Mouse (Mus musculus): ENCODE results near the gene C530008M17Rik. TPM values are rescaled to one million over a fixed set of nuclear protein-coding genes. Genes with fewer than 3 reads are reported as not detected.
"Not testable (repeated sequence)": the region's sequence is repeated elsewhere in the genome, so short reads cannot be mapped to it uniquely, and the experiment has no call there.

Gene C530008M17Rik
- polyA plus RNA-seq, 1 experiment from 2014 or later: 25.2 TPM

DNA sequence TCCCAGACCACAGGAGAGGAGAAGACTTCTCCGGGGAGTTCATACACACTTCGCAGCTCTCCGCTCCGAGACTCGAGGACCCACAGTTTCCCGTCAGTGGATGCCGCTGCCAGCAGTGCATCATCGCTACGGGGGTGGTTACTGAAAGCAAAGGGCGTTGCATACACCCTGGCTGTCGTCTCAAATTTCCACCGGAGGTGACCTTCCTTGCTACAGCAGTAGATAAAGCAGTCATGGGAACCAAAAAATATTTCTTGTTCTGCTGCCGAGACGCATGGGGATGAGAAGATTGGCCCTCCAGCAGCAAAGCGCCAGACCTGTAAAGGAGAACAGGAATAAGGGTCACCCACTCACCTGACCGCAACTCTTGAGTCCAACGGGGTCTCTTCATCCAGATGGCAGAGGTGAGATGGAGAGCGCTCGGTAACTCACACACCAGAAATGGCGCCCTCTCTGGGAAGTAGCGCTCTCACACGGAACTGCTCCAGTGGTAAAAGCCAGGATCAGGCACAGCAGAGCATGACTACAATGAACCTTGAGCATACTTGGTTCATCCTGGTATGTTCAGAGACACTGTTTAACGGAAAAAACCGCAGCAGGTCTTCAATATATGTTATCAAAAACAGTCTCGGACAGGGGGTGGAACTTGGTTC is 219.9 kb downstream of the C530008M17Rik start:
- DNase-seq (ENCODE audit: low spot score): no peak
- no peak overlapping the region for H3K4me3 ChIP-seq
- H3K36me3 ChIP-seq: peaks cover 58% of the 10 kb centered on the region
- H3K4me1 ChIP-seq: no peaks in the 10 kb centered on the region
- no peaks in the 10 kb centered on the region for H3K9me3 ChIP-seq (replicated peaks)
- H3K27me3 ChIP-seq (ENCODE audit: low read depth, poor library complexity, severe bottlenecking): no peaks in the 10 kb centered on the region
- WGBS: 89% methylated on average over 25 of the region's 25 CpGs
- H3K27ac ChIP-seq: no peak overlapping the region

DNA sequence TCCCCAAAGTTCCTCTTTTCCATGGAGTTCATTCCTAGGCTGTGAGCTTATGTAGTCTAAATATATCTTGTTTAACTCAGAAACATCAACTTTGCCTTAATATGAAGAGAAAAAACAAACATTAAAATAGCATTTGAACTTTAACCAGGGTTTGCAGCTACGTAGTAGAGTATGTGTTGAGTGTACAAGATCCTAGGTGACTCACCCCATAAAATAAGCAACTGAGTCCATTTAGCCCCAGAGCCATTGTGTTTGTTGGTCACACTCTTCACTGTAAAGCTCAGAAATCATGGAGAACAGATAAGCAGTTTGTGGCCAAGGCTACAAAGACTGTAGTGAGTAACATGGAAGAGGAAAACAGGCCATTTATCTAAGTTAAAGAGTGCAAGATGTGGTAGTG is 227.8 kb downstream of the C530008M17Rik start:
- Histone ChIP-seq H3K9me3 (replicated peaks) (no peaks in the 10 kb centered on the region), H3K27ac (no peak overlapping the region), H3K4me1 (no peaks in the 10 kb centered on the region), H3K36me3 (peaks cover 72% of the 10 kb centered on the region), H3K4me3 (no peak overlapping the region), H3K27me3 (ENCODE audit: low read depth, poor library complexity, severe bottlenecking) (no peaks in the 10 kb centered on the region)
- WGBS: 96% methylated on average over 1 of the region's 1 CpGs
- no peak for DNase-seq (ENCODE audit: low spot score)

DNA sequence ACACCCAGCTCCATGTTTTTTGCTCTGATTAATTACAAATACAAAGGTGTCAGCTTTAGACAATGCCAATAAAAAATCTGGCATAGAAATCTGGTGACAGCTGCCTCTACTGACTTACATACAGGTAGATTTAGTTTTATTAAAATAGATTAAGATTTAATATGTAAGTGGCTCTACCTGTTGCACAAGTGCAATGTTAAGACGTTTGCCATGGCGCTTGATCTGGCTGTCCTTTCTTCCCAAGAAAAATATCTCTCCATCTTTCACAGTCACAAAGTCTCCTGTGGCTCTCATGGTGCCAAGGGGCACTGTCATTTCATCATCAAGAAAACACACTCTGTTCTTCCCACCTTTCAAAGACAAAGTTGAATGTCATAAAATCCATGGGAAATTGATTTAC is 230.7 kb downstream of the C530008M17Rik start:
- Histone ChIP-seq H3K4me3 (no peak overlapping the region), H3K27ac (no peak overlapping the region), H3K9me3 (replicated peaks) (no peaks in the 10 kb centered on the region), H3K4me1 (no peaks in the 10 kb centered on the region), H3K27me3 (ENCODE audit: low read depth, poor library complexity, severe bottlenecking) (no peaks in the 10 kb centered on the region), H3K36me3 (peaks cover 77% of the 10 kb centered on the region)
- no peak for DNase-seq (ENCODE audit: low spot score)
- WGBS: 97% methylated on average over 2 of the region's 2 CpGs

- Histone ChIP-seq H3K4me3 (no peak overlapping the region), H3K36me3 (peaks cover 82% of the 10 kb centered on the region), H3K27ac (no peak overlapping the region), H3K9me3 (replicated peaks) (no peaks in the 10 kb centered on the region), H3K4me1 (no peaks in the 10 kb centered on the region), H3K27me3 (ENCODE audit: low read depth, poor library complexity, severe bottlenecking) (no peaks in the 10 kb centered on the region)
- no peak for DNase-seq (ENCODE audit: low spot score)
- 92% methylated on average over 2 of the region's 2 CpGs for WGBS
Measured at GRCm38 (mm10) chr5:76892608-76893007, 236.3 kb downstream of the C530008M17Rik start.

- Histone ChIP-seq H3K27me3 (ENCODE audit: low read depth, poor library complexity, severe bottlenecking) (no peaks in the 10 kb centered on the region), H3K27ac (no peak overlapping the region), H3K4me1 (no peaks in the 10 kb centered on the region), H3K36me3 (peaks cover 82% of the 10 kb centered on the region), H3K9me3 (replicated peaks) (no peaks in the 10 kb centered on the region), H3K4me3 (no peak overlapping the region)
- 92% methylated on average over 2 of the region's 2 CpGs for WGBS
- DNase-seq (ENCODE audit: low spot score): no peak
Measured at GRCm38 (mm10) chr5:76893084-76893483, 236.8 kb downstream of the C530008M17Rik start.

- Histone ChIP-seq H3K27me3 (ENCODE audit: low read depth, poor library complexity, severe bottlenecking) (no peaks in the 10 kb centered on the region), H3K27ac (no peak overlapping the region), H3K36me3 (peaks cover 12% of the 10 kb centered on the region; the same call in 1 of the 2 replicates), H3K9me3 (replicated peaks) (no peaks in the 10 kb centered on the region), H3K4me1 (peaks cover 7% of the 10 kb centered on the region; the same call in 1 of the 2 replicates), H3K4me3 (no peak overlapping the region)
- no peak for DNase-seq (ENCODE audit: low spot score)
- 89% methylated on average over 4 of the region's 4 CpGs for WGBS
Measured at GRCm38 (mm10) chr5:76902131-76902530, 245.8 kb downstream of the C530008M17Rik start.

DNA sequence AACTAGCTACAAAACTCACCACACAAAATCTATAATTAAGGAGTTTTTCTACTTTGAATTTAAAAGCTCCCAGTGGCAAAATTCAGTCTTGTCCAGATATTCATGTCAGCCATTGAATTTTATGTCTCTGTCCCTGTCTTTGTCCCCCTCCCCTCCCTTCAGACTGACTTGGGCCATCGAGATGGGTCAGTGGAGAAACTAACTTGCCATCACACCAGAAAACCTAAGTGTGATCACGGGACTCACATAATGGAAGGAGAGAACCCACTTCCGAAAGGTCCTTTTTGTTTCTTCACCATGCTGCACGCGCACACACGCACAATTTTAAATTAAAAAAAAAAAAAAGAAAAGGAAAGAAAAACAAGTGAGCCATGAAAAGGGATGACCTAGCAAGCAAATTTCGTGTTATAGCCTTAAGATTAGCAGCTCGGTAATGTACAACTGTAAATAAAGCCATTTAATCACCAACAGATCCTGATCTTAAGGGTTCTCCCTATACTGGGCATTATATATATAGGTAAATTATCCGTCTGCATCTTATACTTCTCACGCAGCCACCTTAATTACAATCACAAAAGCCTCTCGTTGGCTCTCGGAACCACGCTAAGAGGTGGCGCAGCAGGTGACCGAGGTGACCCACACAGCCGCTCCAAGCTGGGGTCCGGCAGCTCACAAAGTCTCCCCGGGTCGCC is 248.5 kb downstream of the C530008M17Rik start:
- WGBS: 4% methylated on average over 19 of the region's 19 CpGs
- Histone ChIP-seq H3K4me1 (peaks cover 7% of the 10 kb centered on the region; the same call in 1 of the 2 replicates), H3K27ac (peak overlapping the region; percentile 90), H3K36me3 (peaks cover 8% of the 10 kb centered on the region), H3K27me3 (ENCODE audit: low read depth, poor library complexity, severe bottlenecking) (no peaks in the 10 kb centered on the region), H3K4me3 (peak overlapping the region; percentile 63), H3K9me3 (replicated peaks) (no peaks in the 10 kb centered on the region)
- DNase-seq (ENCODE audit: low spot score): no peak

GRCm38 (mm10) chr5:76905405-76906154 is 249.3 kb downstream of the C530008M17Rik start, which contains the start of gene Aasdh:
Gene Aasdh (minus strand): TSS chr5:76905514.
- H3K4me1 ChIP-seq: peaks cover 7% of the 10 kb centered on the region; the same call in 1 of the 2 replicates
- no peaks in the 10 kb centered on the region for H3K27me3 ChIP-seq (ENCODE audit: low read depth, poor library complexity, severe bottlenecking)
- DNase-seq (ENCODE audit: low spot score): peak; percentile 100
- peak within 1 kb of the TSS; percentile 90 for H3K27ac ChIP-seq
- peak within 1 kb of the TSS; percentile 63 for H3K4me3 ChIP-seq
- peaks cover 15% of the 10 kb centered on the region for H3K36me3 ChIP-seq
- WGBS: under 1% methylated on average over 47 of the region's 47 CpGs
- no peaks in the 10 kb centered on the region for H3K9me3 ChIP-seq (replicated peaks)

GRCm38 (mm10) chr5:76906155-76906499 is 249.8 kb downstream of the C530008M17Rik start:
- Histone ChIP-seq H3K36me3 (peaks cover 15% of the 10 kb centered on the region), H3K9me3 (replicated peaks) (no peaks in the 10 kb centered on the region), H3K4me1 (peaks cover 7% of the 10 kb centered on the region; the same call in 1 of the 2 replicates), H3K27ac (peak overlapping the region; percentile 90), H3K27me3 (ENCODE audit: low read depth, poor library complexity, severe bottlenecking) (no peaks in the 10 kb centered on the region), H3K4me3 (peak overlapping the region; percentile 63)
- 54% methylated on average over 3 of the region's 3 CpGs for WGBS
- no peak for DNase-seq (ENCODE audit: low spot score)

DNA sequence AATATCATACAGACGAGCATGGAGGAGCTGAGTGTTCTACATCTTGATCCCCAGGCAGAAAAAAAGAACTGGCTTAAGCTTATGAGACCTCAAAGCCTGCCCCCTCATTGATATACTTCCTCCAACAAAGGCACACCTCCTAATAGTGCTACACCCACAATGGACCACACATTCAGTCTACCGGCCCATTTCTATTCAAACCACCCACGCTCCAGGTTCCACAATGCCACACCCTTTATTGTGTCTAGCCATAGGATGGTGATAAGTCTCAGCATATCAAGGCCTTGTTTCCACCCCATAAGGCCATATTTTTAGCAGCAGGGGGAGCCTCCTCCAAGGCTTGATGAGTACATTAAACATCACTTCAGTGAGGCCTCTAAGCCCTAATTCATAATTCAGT is 254.5 kb downstream of the C530008M17Rik start:
- H3K9me3 ChIP-seq (replicated peaks): no peaks in the 10 kb centered on the region
- 90% methylated on average over 3 of the region's 3 CpGs for WGBS
- H3K27ac ChIP-seq: no peak overlapping the region
- no peaks in the 10 kb centered on the region for H3K27me3 ChIP-seq (ENCODE audit: low read depth, poor library complexity, severe bottlenecking)
- no peak overlapping the region for H3K4me3 ChIP-seq
- peaks cover 6% of the 10 kb centered on the region; the same call in 1 of the 2 replicates for H3K4me1 ChIP-seq
- peaks cover 47% of the 10 kb centered on the region for H3K36me3 ChIP-seq
- no peak for DNase-seq (ENCODE audit: low spot score)

DNA sequence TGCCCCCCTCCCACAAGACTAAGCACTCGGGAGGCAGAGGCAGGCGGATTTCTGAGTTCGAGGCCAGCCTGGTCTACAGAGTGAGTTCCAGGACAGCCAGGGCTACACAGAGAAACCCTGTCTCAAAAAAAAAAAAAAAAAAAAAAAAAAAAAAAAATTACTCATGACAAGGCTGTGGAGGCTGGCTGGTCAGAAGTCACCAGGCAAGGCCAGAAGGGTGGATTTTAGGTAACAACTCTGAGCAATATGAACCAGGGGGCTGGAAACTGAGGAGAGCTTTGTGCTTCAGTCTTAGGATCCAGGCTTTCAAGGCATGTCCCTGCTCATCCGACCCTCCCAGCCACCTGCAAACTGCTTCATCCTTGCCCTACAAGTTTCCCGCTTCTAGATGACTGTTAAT is 256.2 kb downstream of the C530008M17Rik start:
- not testable (repeated sequence) for H3K4me1 ChIP-seq; DNase-seq (ENCODE audit: low spot score); H3K27me3 ChIP-seq (ENCODE audit: low read depth, poor library complexity, severe bottlenecking); H3K9me3 ChIP-seq (replicated peaks); H3K27ac ChIP-seq; H3K4me3 ChIP-seq
- WGBS: 91% methylated on average over 5 of the region's 5 CpGs
- peaks cover 64% of the 10 kb centered on the region for H3K36me3 ChIP-seq

DNA sequence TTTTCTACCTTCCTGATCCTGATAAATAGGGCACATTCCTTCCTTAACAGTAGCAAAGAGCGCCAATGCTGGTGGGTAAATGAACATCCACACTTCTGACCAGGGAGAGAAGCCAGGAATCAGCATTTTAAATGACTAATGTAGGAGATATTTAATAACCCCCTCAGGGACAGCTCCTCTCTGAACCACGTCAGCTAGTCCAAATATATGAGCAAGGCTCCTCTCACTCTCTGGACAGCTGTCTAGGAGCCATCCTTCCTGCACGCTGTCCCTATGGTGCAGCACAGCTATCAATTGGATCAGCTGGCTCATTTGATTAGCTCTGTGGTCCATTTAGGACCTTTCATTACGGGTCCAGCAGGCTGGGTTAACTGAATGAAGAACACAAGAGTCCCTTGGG is 266.5 kb downstream of the C530008M17Rik start:
- WGBS: 91% methylated on average over 4 of the region's 4 CpGs

More for the DNA sequence above, 266.5 kb downstream of the C530008M17Rik start:
- no peaks in the 10 kb centered on the region for H3K9me3 ChIP-seq (replicated peaks)
- no peaks in the 10 kb centered on the region for H3K27me3 ChIP-seq (ENCODE audit: low read depth, poor library complexity, severe bottlenecking)
- no peak overlapping the region for H3K27ac ChIP-seq
- no peak for DNase-seq (ENCODE audit: low spot score)
- H3K36me3 ChIP-seq: peaks cover 100% of the 10 kb centered on the region
- H3K4me3 ChIP-seq: no peak overlapping the region
- H3K4me1 ChIP-seq: no peaks in the 10 kb centered on the region
